Mouse (Mus musculus): Measurements from ENCODE around the gene A630001G21Rik. TPM values are rescaled to one million over a fixed set of nuclear protein-coding genes. Genes with fewer than 3 reads are reported as not detected.

Gene A630001G21Rik
- total and polyA plus RNA-seq, 2 experiments from 2014 or later = 0.60 TPM; not detected in 1

DNA sequence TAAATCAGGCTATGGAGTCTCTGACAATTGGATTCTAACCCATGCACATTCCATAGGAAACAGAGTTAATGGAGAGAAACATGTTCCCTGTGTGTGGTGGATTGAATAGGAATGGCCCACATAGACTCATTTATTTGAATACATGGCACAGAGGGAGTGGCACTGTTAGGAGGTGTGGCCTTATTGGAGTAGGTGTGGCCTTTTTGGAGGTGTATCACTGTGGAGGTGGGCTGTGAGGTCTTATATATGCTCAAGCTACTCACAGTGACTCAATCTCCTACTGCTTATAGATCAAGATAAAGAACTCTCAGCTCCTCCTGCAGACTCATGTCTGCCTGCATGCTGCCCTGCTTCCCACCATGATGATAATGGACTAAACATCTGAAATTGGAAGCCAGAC is 63.9 kb downstream of the A630001G21Rik start:
- no peaks in the 10 kb centered on the region for H3K27me3 ChIP-seq (ENCODE audit: control insufficient read depth, insufficient read depth, low read length)
- no peak overlapping the region for H3K9ac ChIP-seq (replicated peaks; ENCODE audit: low read depth, low read length)
- no peaks in the 10 kb centered on the region for H3K9me3 ChIP-seq (replicated peaks; ENCODE audit: control insufficient read depth, low read length)
- H3K4me1 ChIP-seq (ENCODE audit: control insufficient read depth, insufficient read depth) = peaks cover 6% of the 10 kb centered on the region
- no peak for ATAC-seq (ENCODE audit: insufficient read depth, low read depth)
- no peak overlapping the region for H3K4me2 ChIP-seq (ENCODE audit: low read depth, low read length)
- H3K36me3 ChIP-seq (replicated peaks; ENCODE audit: control insufficient read depth, insufficient read depth, low read length) = no peaks in the 10 kb centered on the region
- TF ChIP-seq EP300 (IDR thresholded peaks at IDR 0.05; ENCODE audit: low read depth) (no peak), CTCF (IDR thresholded peaks at IDR 0.05; ENCODE audit: low read depth) (no peak)
- H3K27ac ChIP-seq (ENCODE audit: low read depth) = no peak overlapping the region
- no peak overlapping the region for H3K4me3 ChIP-seq (ENCODE audit: low read depth, low read length)
- no peak for DNase-seq (ENCODE audit: low spot score)

- Histone ChIP-seq H3K4me2 (ENCODE audit: low read depth, low read length) (no peak overlapping the region), H3K9me3 (replicated peaks; ENCODE audit: control insufficient read depth, low read length) (no peaks in the 10 kb centered on the region), H3K27ac (ENCODE audit: low read depth) (no peak overlapping the region), H3K27me3 (ENCODE audit: control insufficient read depth, insufficient read depth, low read length) (no peaks in the 10 kb centered on the region), H3K4me3 (ENCODE audit: low read depth, low read length) (no peak overlapping the region), H3K36me3 (replicated peaks; ENCODE audit: control insufficient read depth, insufficient read depth, low read length) (no peaks in the 10 kb centered on the region), H3K4me1 (ENCODE audit: control insufficient read depth, insufficient read depth) (peaks cover 3% of the 10 kb centered on the region; the same call in 1 of the 2 replicates), H3K9ac (replicated peaks; ENCODE audit: low read depth, low read length) (no peak overlapping the region)
- TF ChIP-seq EP300 (IDR thresholded peaks at IDR 0.05; ENCODE audit: low read depth) = no peak
- no peak for TF ChIP-seq CTCF (IDR thresholded peaks at IDR 0.05; ENCODE audit: low read depth)
- 90% methylated on average over 2 of the region's 2 CpGs for WGBS
- ATAC-seq (ENCODE audit: insufficient read depth, low read depth) (no peak), DNase-seq (ENCODE audit: low spot score) (no peak)
Measured at GRCm38 (mm10) chr1:85706754-85707153, 71.7 kb downstream of the A630001G21Rik start.

DNA sequence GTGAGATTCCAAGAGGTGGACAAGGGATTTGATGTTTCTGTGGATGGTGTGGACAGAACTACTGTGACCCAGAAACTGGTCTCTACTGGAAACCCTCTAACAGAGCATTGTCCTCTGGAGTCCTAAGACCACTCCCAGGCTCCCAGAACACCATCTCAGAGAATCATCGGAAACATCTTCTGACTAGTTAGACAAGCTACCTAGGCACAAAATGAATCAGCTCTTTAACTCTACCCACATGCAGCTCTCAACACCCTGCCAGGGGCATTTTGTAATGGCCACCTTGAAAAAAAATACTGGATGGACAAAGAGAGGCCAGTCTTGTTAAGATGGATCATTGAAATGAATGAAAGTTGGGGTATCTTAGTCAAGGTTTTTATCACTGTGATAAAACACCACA is 72.9 kb downstream of the A630001G21Rik start:
- Histone ChIP-seq H3K4me3 (ENCODE audit: low read depth, low read length) (no peak overlapping the region), H3K4me2 (ENCODE audit: low read depth, low read length) (no peak overlapping the region), H3K36me3 (replicated peaks; ENCODE audit: control insufficient read depth, insufficient read depth, low read length) (no peaks in the 10 kb centered on the region), H3K27me3 (ENCODE audit: control insufficient read depth, insufficient read depth, low read length) (no peaks in the 10 kb centered on the region), H3K9ac (replicated peaks; ENCODE audit: low read depth, low read length) (no peak overlapping the region), H3K27ac (ENCODE audit: low read depth) (no peak overlapping the region), H3K4me1 (ENCODE audit: control insufficient read depth, insufficient read depth) (peaks cover 3% of the 10 kb centered on the region; the same call in 1 of the 2 replicates), H3K9me3 (replicated peaks; ENCODE audit: control insufficient read depth, low read length) (no peaks in the 10 kb centered on the region)
- WGBS = 100% methylated on average over 1 of the region's 1 CpGs
- TF ChIP-seq CTCF (IDR thresholded peaks at IDR 0.05; ENCODE audit: low read depth) (no peak), EP300 (IDR thresholded peaks at IDR 0.05; ENCODE audit: low read depth) (no peak)
- DNase-seq (ENCODE audit: low spot score) (no peak), ATAC-seq (ENCODE audit: insufficient read depth, low read depth) (no peak)

- TF ChIP-seq EP300 (IDR thresholded peaks at IDR 0.05; ENCODE audit: low read depth) (peak; percentile 99), CTCF (IDR thresholded peaks at IDR 0.05; ENCODE audit: low read depth) (no peak)
- H3K4me2 ChIP-seq (ENCODE audit: low read depth, low read length) = peak overlapping the region; percentile 57
- H3K27me3 ChIP-seq (ENCODE audit: control insufficient read depth, insufficient read depth, low read length) = no peaks in the 10 kb centered on the region
- H3K36me3 ChIP-seq (replicated peaks; ENCODE audit: control insufficient read depth, insufficient read depth, low read length) = no peaks in the 10 kb centered on the region
- no peaks in the 10 kb centered on the region for H3K9me3 ChIP-seq (replicated peaks; ENCODE audit: control insufficient read depth, low read length)
- H3K9ac ChIP-seq (replicated peaks; ENCODE audit: low read depth, low read length) = no peak overlapping the region; the same call in 1 of the 2 replicates
- peaks cover 3% of the 10 kb centered on the region for H3K4me1 ChIP-seq (ENCODE audit: control insufficient read depth, insufficient read depth)
- ATAC-seq (ENCODE audit: insufficient read depth, low read depth) (peak; percentile 98), DNase-seq (ENCODE audit: low spot score) (peak; percentile 94)
- peak overlapping the region; percentile 39 for H3K4me3 ChIP-seq (ENCODE audit: low read depth, low read length)
- WGBS = 6% methylated on average over 22 of the region's 22 CpGs
- peak overlapping the region; percentile 95 for H3K27ac ChIP-seq (ENCODE audit: low read depth)
Measured at GRCm38 (mm10) chr1:85703245-85704186, 74.9 kb downstream of the A630001G21Rik start.

GRCm38 (mm10) chr1:85702531-85702930 is 75.9 kb downstream of the A630001G21Rik start:
- no peak overlapping the region for H3K9ac ChIP-seq (replicated peaks; ENCODE audit: low read depth, low read length)
- TF ChIP-seq CTCF (IDR thresholded peaks at IDR 0.05; ENCODE audit: low read depth) (no peak), EP300 (IDR thresholded peaks at IDR 0.05; ENCODE audit: low read depth) (no peak)
- peaks cover 3% of the 10 kb centered on the region for H3K4me1 ChIP-seq (ENCODE audit: control insufficient read depth, insufficient read depth)
- DNase-seq (ENCODE audit: low spot score) (no peak), ATAC-seq (ENCODE audit: insufficient read depth, low read depth) (no peak)
- H3K27ac ChIP-seq (ENCODE audit: low read depth) = peak overlapping the region; percentile 95; the same call in 1 of the 2 replicates
- no peak overlapping the region for H3K4me2 ChIP-seq (ENCODE audit: low read depth, low read length)
- no peak overlapping the region for H3K4me3 ChIP-seq (ENCODE audit: low read depth, low read length)
- H3K9me3 ChIP-seq (replicated peaks; ENCODE audit: control insufficient read depth, low read length) = no peaks in the 10 kb centered on the region
- H3K27me3 ChIP-seq (ENCODE audit: control insufficient read depth, insufficient read depth, low read length) = no peaks in the 10 kb centered on the region
- no peaks in the 10 kb centered on the region for H3K36me3 ChIP-seq (replicated peaks; ENCODE audit: control insufficient read depth, insufficient read depth, low read length)
- 69% methylated on average over 4 of the region's 4 CpGs for WGBS
